In the genomic region with DNA sequence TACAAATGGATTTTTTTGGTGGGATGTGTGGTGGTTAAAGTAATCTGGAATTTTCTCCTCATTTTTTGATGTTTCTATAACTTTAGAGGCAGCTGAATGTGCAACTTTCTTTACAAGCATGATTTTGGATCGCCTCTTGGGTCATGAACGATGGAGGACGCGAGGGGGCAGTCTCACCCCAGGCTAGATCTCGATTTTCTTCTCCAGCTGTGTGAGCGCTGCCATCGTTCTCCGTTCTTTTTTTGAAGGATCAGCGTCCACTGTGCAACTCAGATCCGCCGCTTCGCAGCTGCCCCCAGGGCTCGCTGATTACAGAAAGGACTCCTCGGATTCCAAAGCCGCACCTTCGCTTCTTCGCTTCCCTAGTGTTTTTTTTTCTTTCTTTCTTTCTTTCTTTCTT, we compare ENCODE assay signal across 8 mouse cellular contexts.
DNase-seq lines count a peak whose midpoint lies in the region; ATAC-seq lines count a peak whose summit lies in the region.

No protein-coding gene starts in this region.

- no peak overlapping the region for H3K27ac ChIP-seq in hindbrain, embryonic 15.5 days (replicated peaks)

- no peaks in the 10 kb centered on the region for H3K27me3 ChIP-seq in hindbrain, embryonic 15.5 days

- H3K4me2 ChIP-seq in hindbrain, embryonic 15.5 days = peak overlapping the region; percentile 63

- H3K9me3 ChIP-seq in hindbrain, embryonic 15.5 days = no peaks in the 10 kb centered on the region

- DNase-seq in adipocyte (ENCODE audit: low spot score) = peak; percentile 47
- DNase-seq in cerebellum, postnatal 10 days = peak; percentile 86
- peak; percentile 47 to 82 for DNase-seq in frontal cortex, postnatal 14 days (ENCODE audit: low spot score in 2 of 2)
- peak; percentile 70 to 74 for DNase-seq in layer of hippocampus, postnatal 36 days
- DNase-seq in lung, postnatal 14 days = peak; percentile 63
- DNase-seq in right cerebral cortex, adult 18-20 months = peak; percentile 78
- DNase-seq in spleen, postnatal 36 days (ENCODE audit: low spot score in 2 of 2) = no peak

- peak; percentile 66; the same call in 1 of the 2 replicates for ATAC-seq in hindbrain, embryonic 15.5 days (ENCODE audit: low FRiP score, low read depth)

- H3K4me1 ChIP-seq in hindbrain, embryonic 15.5 days (replicated peaks) = peaks cover 3% of the 10 kb centered on the region

- no peaks in the 10 kb centered on the region for H3K36me3 ChIP-seq in hindbrain, embryonic 15.5 days

- H3K4me3 ChIP-seq in hindbrain, embryonic 15.5 days = peak overlapping the region; percentile 37

- 1% methylated on average over 17 of the region's 17 CpGs for WGBS in hindbrain, embryonic 15.5 days

- H3K9ac ChIP-seq in hindbrain, embryonic 15.5 days = peak overlapping the region; percentile 39; the same call in 1 of the 2 replicates

Comparison
In these comparisons a context has a peak if more than half of its experiments do, and no peak if none do; other contexts are left out.
1. DNase-seq: peak in adipocyte (single experiment), cerebellum, postnatal 10 days (2 of 2), frontal cortex, postnatal 14 days (2 of 2), layer of hippocampus, postnatal 36 days (2 of 2), lung, postnatal 14 days (single experiment) and right cerebral cortex, adult 18-20 months (single experiment); none in spleen, postnatal 36 days (0 of 2).